Mouse (Mus musculus) bone marrow, adult 2 months (tissue): Measurements from ENCODE around the gene Irgc1. TPM values are rescaled to one million over a fixed set of nuclear protein-coding genes. Genes with fewer than 3 reads are reported as not detected.

Experiments used
- H3K27ac ChIP-seq: fragments of 200-500 bp; 2 replicates; pipeline ENCODE4 v1.5.1; 2012; ENCODE audit warnings: low read depth, mild to moderate bottlenecking, control low read depth, inconsistent platforms, low read length; ENCODE audit not compliant: control insufficient read depth, poor library complexity, insufficient read depth
- H3K4me1 ChIP-seq: fragments of 200-500 bp; 2 replicates; pipeline ENCODE4 v1.6.1; 2011; ENCODE audit warnings: low read length; ENCODE audit not compliant: control insufficient read depth, insufficient read depth
- H3K4me3 ChIP-seq: fragments of 200-500 bp; replicated peaks from 2 replicates; pipeline ENCODE3; 2011; ENCODE audit warnings: mild to moderate bottlenecking, low read depth, low read length, control low read depth; ENCODE audit not compliant: control insufficient read depth
- CTCF ChIP-seq: fragments of 200-500 bp; IDR thresholded peaks from 2 replicates; pipeline ENCODE4 v1.5.1; 2011; ENCODE audit warnings: low read length, control low read depth; ENCODE audit not compliant: control insufficient read depth, insufficient read depth
- POLR2A ChIP-seq: fragments of 200-500 bp; IDR thresholded peaks from 2 replicates; pipeline ENCODE4 v1.6.1; 2011; ENCODE audit warnings: low read depth, mild to moderate bottlenecking, control low read depth, low read length, borderline replicate concordance; ENCODE audit not compliant: control insufficient read depth
- WGBS: fragments of 180-500 bp; shearing (Covaris S2); methylation state at CpG from one replicate; pipeline ENCODE4 v1.1.7; 2018; 5-methylcytosine and 5-hydroxymethylcytosine counted together
- polyA plus RNA-seq: library from polyadenylated mRNA; stranded (reverse); fragments of >200 nt; gene quantifications from 2 replicates; pipeline ENCODE4 v1.2.4, GENCODE M21; 2011; ENCODE audit warnings: low replicate concordance; ENCODE audit not compliant: missing spikeins, insufficient read depth, insufficient read length

Gene Irgc1
- polyA plus RNA-seq, 1 experiment: not detected

DNA sequence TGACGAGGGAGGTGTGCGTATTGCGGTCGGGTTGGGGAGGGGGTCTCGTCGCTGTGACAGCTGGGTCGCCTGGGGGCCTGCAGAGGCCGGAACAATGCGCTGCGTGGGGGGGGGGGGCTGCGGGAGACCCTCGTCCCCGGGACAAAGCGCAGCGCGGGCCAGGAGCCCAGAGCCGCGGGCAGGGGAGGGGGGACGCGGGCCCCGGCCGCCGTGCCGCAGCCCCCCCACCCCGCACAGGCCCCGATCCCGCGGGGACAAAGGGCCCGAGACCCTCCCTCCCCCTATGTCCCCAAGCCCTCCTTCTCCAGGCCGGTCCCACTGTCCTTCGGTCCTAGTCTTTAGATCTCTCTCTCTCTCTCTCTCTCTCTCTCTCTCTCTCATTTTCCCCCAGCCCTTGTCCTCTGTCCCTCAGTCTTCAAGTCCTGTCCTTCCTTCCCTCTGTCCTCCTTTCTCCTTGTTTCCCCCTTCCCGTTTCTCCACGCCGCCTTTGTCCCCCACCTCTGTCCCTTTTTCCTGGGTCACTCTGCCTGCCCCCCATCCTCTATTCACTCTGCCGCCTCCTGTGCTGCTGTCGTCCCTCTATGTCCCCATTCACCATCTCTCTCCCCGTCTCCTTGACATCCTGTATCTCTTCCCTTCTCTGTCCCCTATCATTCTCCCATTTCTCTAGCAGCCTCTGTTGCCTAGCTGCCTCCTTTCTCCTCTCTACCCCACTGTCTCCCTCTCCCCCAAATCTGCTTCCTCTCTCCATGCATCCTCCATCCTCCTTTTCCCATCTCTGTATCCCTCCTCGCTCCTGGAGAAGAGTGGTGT, 30.3 kb upstream of the Irgc1 start:
- TF ChIP-seq POLR2A (no peak), CTCF (no peak)
- no peak overlapping the region for H3K4me3 ChIP-seq
- 5% methylated on average over 33 of the region's 38 CpGs for WGBS
- 0 out of 2 replicates have a peak, but pooled peaks cover 2% of the 10 kb centered on the region for H3K4me1 ChIP-seq
- H3K27ac ChIP-seq: no peak overlapping the region

DNA sequence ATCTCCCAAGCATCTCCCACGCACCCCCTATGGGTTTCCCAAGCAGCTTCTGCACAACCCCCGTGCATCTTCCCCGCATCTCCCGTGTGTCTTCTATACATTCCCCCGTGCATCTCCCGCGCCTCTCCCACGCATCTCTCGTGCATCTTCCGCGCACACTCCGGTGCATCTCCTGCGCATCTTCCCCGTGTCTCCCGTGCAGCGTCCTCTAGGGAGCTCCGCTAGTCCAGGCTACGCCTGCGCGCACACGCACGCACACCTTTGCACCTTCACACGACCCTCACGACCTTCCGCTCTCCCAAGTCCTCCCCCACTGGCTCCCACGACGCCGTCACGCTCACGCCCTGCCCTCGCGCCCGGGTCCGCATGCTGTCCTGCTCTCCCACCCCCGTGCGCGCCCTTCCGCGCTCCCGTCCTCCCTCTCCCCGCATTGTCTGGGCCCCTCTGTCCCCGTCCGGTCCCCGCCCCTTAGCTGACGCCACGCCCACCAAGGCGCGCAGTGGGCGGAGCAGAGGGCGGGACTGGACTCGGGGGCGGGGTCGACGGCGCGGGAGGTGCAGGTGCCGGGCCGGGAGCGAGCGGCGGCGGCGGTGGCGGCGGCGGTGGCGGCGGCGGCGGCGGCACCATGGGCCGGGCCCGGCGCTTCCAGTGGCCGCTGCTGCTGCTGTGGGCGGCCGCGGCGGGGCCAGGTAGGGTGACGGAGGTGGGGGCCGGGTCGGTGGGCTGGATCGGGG, 29.5 kb upstream of the Irgc1 start, which contains the start of gene Cadm4:
TSS of gene Cadm4 (plus strand) at position 550 of the 734 bp plus-strand sequence.
- TF ChIP-seq POLR2A: no peak
- TF ChIP-seq CTCF: no peak

DNA sequence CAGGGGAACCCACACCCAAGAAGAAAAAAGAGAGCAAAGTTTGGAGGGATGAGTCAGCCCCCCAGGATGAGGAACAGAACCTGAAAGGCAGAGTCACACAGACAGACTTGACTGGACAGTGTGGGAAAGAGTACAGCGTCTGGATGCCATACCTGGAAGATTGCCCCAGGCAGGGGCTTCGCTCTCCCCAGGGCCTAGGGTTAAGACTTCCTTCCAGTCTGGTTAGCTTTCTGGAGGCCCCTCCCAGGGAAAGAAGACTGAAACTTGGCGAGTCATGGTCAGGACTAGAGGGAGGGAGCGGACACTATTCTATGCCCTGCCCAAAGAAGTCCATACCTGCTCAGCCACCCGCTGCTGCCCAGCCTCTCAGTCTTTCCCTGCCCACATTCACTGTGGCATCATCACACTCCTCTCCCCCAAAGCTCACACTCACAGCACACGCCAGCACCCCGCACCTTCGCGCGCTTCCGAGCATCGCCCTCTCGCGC, 28.9 kb upstream of the Irgc1 start:
- TF ChIP-seq POLR2A: no peak
- no peak for TF ChIP-seq CTCF
- WGBS: 5% methylated on average over 14 of the region's 14 CpGs
- Histone ChIP-seq H3K4me1 (0 out of 2 replicates have a peak, but pooled peaks cover 2% of the 10 kb centered on the region), H3K27ac (no peak overlapping the region), H3K4me3 (no peak overlapping the region)

More for the DNA sequence above, 29.5 kb upstream of the Irgc1 start, which contains the start of gene Cadm4:
- H3K4me3 ChIP-seq: peak within 1 kb of the TSS; percentile 46
- no peak within 1 kb of the TSS for H3K27ac ChIP-seq
- H3K4me1 ChIP-seq: 0 out of 2 replicates have a peak, but pooled peaks cover 2% of the 10 kb centered on the region
- 1% methylated on average over 78 of the region's 83 CpGs for WGBS

DNA sequence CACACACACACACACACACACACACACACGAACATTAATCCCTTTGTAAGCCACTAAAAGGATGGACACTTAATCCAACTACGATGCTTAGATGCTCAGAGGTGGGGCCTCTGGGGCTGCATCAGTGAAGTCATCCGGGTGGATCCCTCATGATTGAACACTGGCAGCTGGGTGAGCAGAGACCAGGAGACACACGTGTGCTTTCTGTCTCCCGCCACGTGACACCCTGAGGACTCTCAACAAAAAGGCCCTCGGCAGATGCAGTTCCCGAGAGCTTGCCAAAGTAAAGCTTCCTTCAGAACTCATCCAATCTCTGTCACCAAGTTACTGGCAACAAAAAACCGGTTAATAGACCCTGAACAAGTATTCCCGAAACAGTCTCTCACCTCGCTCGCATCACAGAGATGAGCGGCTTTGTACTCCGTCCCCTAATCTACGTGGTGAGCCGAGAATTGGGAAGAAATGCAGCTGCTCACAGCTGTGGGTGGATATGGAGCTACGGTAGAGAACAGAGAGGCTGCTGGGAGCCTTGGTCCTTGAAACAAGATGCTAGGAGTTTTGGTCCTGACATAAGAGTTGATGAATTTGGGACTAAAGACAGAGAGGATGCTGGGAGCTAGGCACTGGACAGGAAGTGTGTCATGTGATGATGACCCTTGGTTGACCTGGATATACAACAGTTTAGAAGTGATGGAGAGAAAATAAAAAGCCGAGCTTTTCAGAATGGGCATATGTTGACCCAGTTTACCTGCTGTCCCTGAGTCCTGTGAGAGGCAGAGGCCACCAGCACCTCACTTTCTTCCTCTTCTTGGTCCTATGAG, 28.2 kb upstream of the Irgc1 start:
- no peak overlapping the region for H3K27ac ChIP-seq
- H3K4me3 ChIP-seq: no peak overlapping the region
- 0 out of 2 replicates have a peak, but pooled peaks cover 2% of the 10 kb centered on the region for H3K4me1 ChIP-seq
- 74% methylated on average over 18 of the region's 18 CpGs for WGBS
- TF ChIP-seq CTCF: no peak
- TF ChIP-seq POLR2A: no peak

DNA sequence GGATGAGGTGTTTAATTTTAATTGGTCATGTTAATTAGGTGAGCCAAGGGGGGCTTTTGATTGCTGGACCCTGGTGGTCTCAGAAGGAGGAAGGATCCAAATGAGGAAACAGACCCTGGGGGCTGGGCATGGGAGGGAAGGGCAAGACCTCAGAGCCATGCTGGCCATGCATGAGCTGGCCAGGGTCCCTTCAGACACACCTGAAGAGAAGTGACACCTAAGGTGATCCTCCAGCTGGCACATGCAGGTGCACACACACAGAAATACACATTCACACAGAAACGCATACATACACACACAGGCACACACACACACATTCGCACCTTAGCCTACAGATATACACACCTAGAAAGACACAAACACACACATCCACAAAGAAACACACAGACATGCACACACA, 27.6 kb upstream of the Irgc1 start:
- TF ChIP-seq CTCF (no peak), POLR2A (no peak)
- 84% methylated on average over 2 of the region's 2 CpGs for WGBS
- Histone ChIP-seq H3K4me1 (0 out of 2 replicates have a peak, but pooled peaks cover 2% of the 10 kb centered on the region), H3K27ac (no peak overlapping the region), H3K4me3 (no peak overlapping the region)

DNA sequence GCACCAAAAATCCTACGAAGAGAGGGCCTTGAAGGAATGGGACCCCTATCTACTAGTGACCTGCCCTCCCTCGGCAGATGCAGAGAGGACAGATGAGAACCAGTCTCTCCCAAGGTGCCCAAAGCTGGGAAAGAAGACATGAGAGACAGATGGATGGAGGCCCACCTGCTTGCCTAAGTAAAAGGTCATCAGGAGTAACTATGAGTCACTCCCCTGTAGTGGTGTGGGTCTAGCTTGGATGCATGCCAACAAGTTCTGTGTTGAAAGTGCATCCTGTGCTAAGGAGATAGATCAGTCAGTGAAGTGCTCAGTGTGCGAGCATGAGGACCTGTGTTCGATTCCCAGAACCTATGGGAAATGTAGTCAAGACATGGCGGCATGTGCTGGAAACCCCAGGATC, 26.8 kb upstream of the Irgc1 start:
- H3K4me3 ChIP-seq: no peak overlapping the region
- TF ChIP-seq CTCF (no peak), POLR2A (no peak)
- 0 out of 2 replicates have a peak, but pooled peaks cover 2% of the 10 kb centered on the region for H3K4me1 ChIP-seq
- 83% methylated on average over 5 of the region's 5 CpGs for WGBS
- no peak overlapping the region for H3K27ac ChIP-seq

DNA sequence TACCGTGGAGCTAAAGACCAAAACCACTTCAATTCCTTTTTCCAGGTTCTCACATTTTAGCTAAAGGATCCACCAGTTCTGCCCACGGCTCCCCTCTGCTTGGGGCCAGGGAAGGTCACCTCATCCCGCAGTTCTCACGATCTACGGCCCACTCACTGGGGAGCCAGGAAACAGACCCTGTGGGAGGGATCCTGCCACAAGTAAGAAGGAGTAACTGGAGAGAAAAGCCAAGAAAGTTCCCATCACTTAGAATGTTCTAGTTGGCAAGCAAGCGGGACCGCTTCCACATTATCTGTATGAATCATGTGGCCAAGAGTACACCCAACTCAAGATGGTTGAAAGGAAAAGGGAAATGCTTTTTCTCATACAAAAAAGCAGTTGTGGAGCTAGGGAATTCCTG, 24.8 kb upstream of the Irgc1 start:
- Histone ChIP-seq H3K4me3 (no peak overlapping the region), H3K27ac (no peak overlapping the region), H3K4me1 (peaks cover 2% of the 10 kb centered on the region; the same call in 1 of the 2 replicates)
- TF ChIP-seq POLR2A (no peak), CTCF (no peak)
- 86% methylated on average over 7 of the region's 7 CpGs for WGBS

DNA sequence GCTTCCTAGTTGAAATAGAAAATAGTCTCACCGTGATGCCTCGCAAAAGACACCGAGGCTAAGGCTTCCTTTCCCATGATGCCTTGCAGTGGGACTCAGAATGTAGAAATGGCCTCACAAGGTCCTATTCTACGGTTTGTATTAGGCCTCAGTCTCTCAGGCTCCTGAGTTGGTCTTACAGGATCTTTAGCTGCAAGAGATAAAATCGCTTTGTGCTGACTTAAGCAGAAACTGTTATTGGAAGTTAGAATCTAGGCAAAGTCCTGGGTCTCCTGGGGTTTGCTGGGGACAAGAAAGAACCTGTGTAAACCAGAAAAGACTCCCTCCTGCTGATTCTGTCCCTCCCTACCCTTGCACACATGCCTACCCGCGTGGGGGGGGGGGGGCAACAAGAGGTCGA, 24.2 kb upstream of the Irgc1 start:
- Histone ChIP-seq H3K4me3 (no peak overlapping the region), H3K4me1 (no peaks in the 10 kb centered on the region; the same call in 1 of the 2 replicates), H3K27ac (no peak overlapping the region)
- TF ChIP-seq CTCF (no peak), POLR2A (no peak)
- WGBS: 81% methylated on average over 8 of the region's 8 CpGs
